Mouse (Mus musculus): ENCODE results near the gene Vmn2r101.

Gene Vmn2r101

GRCm38 (mm10) chr17:19576927-19577326 lies at the start of gene Vmn2r101:
TSS of gene Vmn2r101 (plus strand) at chr17:19577227.
- no peaks in the 10 kb centered on the region for H3K36me3 ChIP-seq (ENCODE audit: insufficient read depth, low read length)
- no peaks in the 10 kb centered on the region for H3K27me3 ChIP-seq (ENCODE audit: insufficient read depth, low read length)
- no peak within 1 kb of the TSS for H3K4me3 ChIP-seq (replicated peaks; ENCODE audit: low read length)
- no peaks in the 10 kb centered on the region for H3K4me1 ChIP-seq (replicated peaks; ENCODE audit: low read depth, low read length)
- peaks cover 13% of the 10 kb centered on the region for H3K9me3 ChIP-seq (ENCODE audit: low read length)
- TF ChIP-seq POU5F1 (IDR thresholded peaks at IDR 0.05; ENCODE audit: borderline replicate concordance, low read length) (no peak), CTCF (conservative IDR thresholded peaks at IDR 0.05; ENCODE audit: low read length) (no peak), NANOG (IDR thresholded peaks at IDR 0.05; ENCODE audit: borderline replicate concordance, low read length) (no peak)

- H3K27me3 ChIP-seq (ENCODE audit: insufficient read depth, low read length): no peaks in the 10 kb centered on the region
- TF ChIP-seq NANOG (IDR thresholded peaks at IDR 0.05; ENCODE audit: borderline replicate concordance, low read length) (no peak), POU5F1 (IDR thresholded peaks at IDR 0.05; ENCODE audit: borderline replicate concordance, low read length) (no peak), CTCF (conservative IDR thresholded peaks at IDR 0.05; ENCODE audit: low read length) (no peak)
These were observed 52.3 kb downstream of the Vmn2r101 start for GRCm38 (mm10) chr17:19629328-19629727.

DNA sequence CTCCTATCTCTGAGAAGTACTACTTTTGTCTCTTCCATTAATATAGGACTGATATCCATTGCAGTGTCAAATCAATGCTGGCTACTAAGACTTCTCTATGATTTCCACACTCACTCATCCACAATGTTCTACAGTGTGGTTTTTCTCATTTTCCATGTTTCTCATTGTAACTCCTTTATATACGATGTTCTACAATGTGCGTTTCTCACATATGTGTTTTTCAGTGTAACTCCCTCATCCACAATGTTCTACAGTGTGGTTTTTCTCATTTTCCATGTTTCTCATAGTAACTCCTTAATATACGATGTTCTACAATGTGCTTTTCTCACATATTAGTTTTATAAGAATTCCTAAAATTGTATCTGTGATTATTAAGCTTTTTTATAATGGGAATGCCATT lies 81.4 kb downstream of the Vmn2r101 start:
- Histone ChIP-seq H3K4me3 (replicated peaks; ENCODE audit: low read length) (no peak overlapping the region), H3K36me3 (ENCODE audit: insufficient read depth, low read length) (no peaks in the 10 kb centered on the region), H3K4me1 (replicated peaks; ENCODE audit: low read depth, low read length) (no peaks in the 10 kb centered on the region), H3K9me3 (ENCODE audit: low read length) (no peaks in the 10 kb centered on the region), H3K27me3 (ENCODE audit: insufficient read depth, low read length) (no peaks in the 10 kb centered on the region)
- TF ChIP-seq NANOG (IDR thresholded peaks at IDR 0.05; ENCODE audit: borderline replicate concordance, low read length) (no peak), CTCF (conservative IDR thresholded peaks at IDR 0.05; ENCODE audit: low read length) (no peak), POU5F1 (IDR thresholded peaks at IDR 0.05; ENCODE audit: borderline replicate concordance, low read length) (no peak)

More at GRCm38 (mm10) chr17:19629328-19629727, 52.3 kb downstream of the Vmn2r101 start:
- Histone ChIP-seq H3K4me1 (replicated peaks; ENCODE audit: low read depth, low read length) (no peaks in the 10 kb centered on the region), H3K9me3 (ENCODE audit: low read length) (peaks cover 22% of the 10 kb centered on the region), H3K4me3 (replicated peaks; ENCODE audit: low read length) (no peak overlapping the region), H3K36me3 (ENCODE audit: insufficient read depth, low read length) (no peaks in the 10 kb centered on the region)

- H3K4me3 ChIP-seq (replicated peaks; ENCODE audit: low read length): no peak within 1 kb of the TSS
- no peaks in the 10 kb centered on the region for H3K4me1 ChIP-seq (replicated peaks; ENCODE audit: low read depth, low read length)
- no peaks in the 10 kb centered on the region for H3K27me3 ChIP-seq (ENCODE audit: insufficient read depth, low read length)
- TF ChIP-seq NANOG (IDR thresholded peaks at IDR 0.05; ENCODE audit: borderline replicate concordance, low read length) (no peak), POU5F1 (IDR thresholded peaks at IDR 0.05; ENCODE audit: borderline replicate concordance, low read length) (no peak), CTCF (conservative IDR thresholded peaks at IDR 0.05; ENCODE audit: low read length) (no peak)
- H3K9me3 ChIP-seq (ENCODE audit: low read length): no peaks in the 10 kb centered on the region
- no peaks in the 10 kb centered on the region for H3K36me3 ChIP-seq (ENCODE audit: insufficient read depth, low read length)
These were observed 83.0 kb downstream of the Vmn2r101 start, which contains the start of gene Vmn2r102 for GRCm38 (mm10) chr17:19660028-19660427. TSS of gene Vmn2r102 (plus strand) at chr17:19660328.

Measured in E14TG2a.4 (cell line).